Mouse (Mus musculus) adrenal gland, adult 8-10 months (tissue): ENCODE measurements around the gene Slc35c1. TPM values are rescaled to one million over a fixed set of nuclear protein-coding genes. Genes with fewer than 3 reads are reported as not detected.

ENCODE experiments used
- total RNA-seq, 4 experiments: library from RNA; stranded (reverse); gene quantifications; 2 replicates each; pipeline ENCODE4 v1.2.4; 2022

Gene Slc35c1
- total RNA-seq, 4 experiments from 2014 or later = 15.7 to 24.0 (median 19.6) TPM

Other genes starting within 250 kb of the Slc35c1 start
- 100 to 1,000 TPM in 2 of 4 experiments, 10 to 100 TPM in 2; 63.1 to 281 (median 138) TPM for gene Pex16, start 85.9 kb downstream of the Slc35c1 start, total RNA-seq
- 1 to 10 TPM in 3 of 4 experiments, under 1 TPM in 1; 0.40 to 4.6 (median 2.1) TPM for gene Large2, start 85.7 kb downstream of the Slc35c1 start, total RNA-seq
- 10 to 100 TPM in 2 of 4 experiments, 1 to 10 TPM in 2; 8.0 to 18.6 (median 10.3) TPM for gene 1700029I15Rik, start 78.0 kb downstream of the Slc35c1 start, total RNA-seq
- 10 to 100 TPM; 34.6 to 43.3 (median 38.7) TPM for gene Mapk8ip1, start 59.3 kb downstream of the Slc35c1 start, total RNA-seq
- gene Cry2, start 26.5 kb downstream of the Slc35c1 start, total RNA-seq = 10 to 100 TPM; 44.0 to 57.9 (median 47.5) TPM
- gene Chst1, start 139.2 kb upstream of the Slc35c1 start, total RNA-seq = 10 to 100 TPM; 10.3 to 25.3 (median 16.5) TPM